Mouse (Mus musculus) cerebellum, adult 2 months (tissue): ENCODE measurements around the gene H2afy. TPM values are rescaled to one million over a fixed set of nuclear protein-coding genes. Genes with fewer than 3 reads are reported as not detected.
A peak's percentile ranks its signal among the peaks of the same experiment; 100 is the strongest.

ENCODE experiments used
- DNase-seq, 2 experiments: peaks; one replicate each; pipeline ENCODE4 v3.0.0; 2021
- H3K27ac ChIP-seq: fragments of 200-500 bp; 2 replicates; pipeline ENCODE4 v1.5.1; 2012; ENCODE audit warnings: low read length, control low read depth, inconsistent platforms; ENCODE audit not compliant: insufficient read depth
- H3K27me3 ChIP-seq: fragments of 200-500 bp; 2 replicates; pipeline ENCODE4 v1.6.1; 2012; ENCODE audit warnings: inconsistent platforms, mild to moderate bottlenecking, low read length, moderate library complexity; ENCODE audit not compliant: control insufficient read depth, insufficient read depth
- H3K4me1 ChIP-seq: fragments of 200-500 bp; 2 replicates; pipeline ENCODE4 v1.6.1; 2011; ENCODE audit warnings: low read length; ENCODE audit not compliant: control insufficient read depth, insufficient read depth
- H3K4me3 ChIP-seq: fragments of 200-500 bp; replicated peaks from 2 replicates; pipeline ENCODE3; 2011; ENCODE audit warnings: mild to moderate bottlenecking, low read depth, low read length, control low read depth; ENCODE audit not compliant: insufficient read depth
- CTCF ChIP-seq: fragments of 200-500 bp; IDR thresholded peaks from 2 replicates; pipeline ENCODE4 v1.5.1; 2011; ENCODE audit warnings: low read depth, mild to moderate bottlenecking, control low read depth, low read length, moderate library complexity, borderline replicate concordance; ENCODE audit not compliant: insufficient read depth
- POLR2A ChIP-seq: fragments of 200-500 bp; IDR thresholded peaks from 2 replicates; pipeline ENCODE4 v1.6.1; 2011; ENCODE audit warnings: low read length, control low read depth, borderline replicate concordance; ENCODE audit not compliant: insufficient read depth
- WGBS: fragments of 180-500 bp; shearing (Covaris S2); methylation state at CpG from one replicate; pipeline ENCODE4 v1.1.7; 2018; 5-methylcytosine and 5-hydroxymethylcytosine counted together
- polyA plus RNA-seq: library from polyadenylated mRNA; depleted of rRNA; stranded (reverse); fragments of >200 nt; gene quantifications from 2 replicates; pipeline ENCODE4 v1.2.3, GENCODE M21; 2012

H2afy gene
- polyA plus RNA-seq, 1 experiment, result 152 TPM

DNA sequence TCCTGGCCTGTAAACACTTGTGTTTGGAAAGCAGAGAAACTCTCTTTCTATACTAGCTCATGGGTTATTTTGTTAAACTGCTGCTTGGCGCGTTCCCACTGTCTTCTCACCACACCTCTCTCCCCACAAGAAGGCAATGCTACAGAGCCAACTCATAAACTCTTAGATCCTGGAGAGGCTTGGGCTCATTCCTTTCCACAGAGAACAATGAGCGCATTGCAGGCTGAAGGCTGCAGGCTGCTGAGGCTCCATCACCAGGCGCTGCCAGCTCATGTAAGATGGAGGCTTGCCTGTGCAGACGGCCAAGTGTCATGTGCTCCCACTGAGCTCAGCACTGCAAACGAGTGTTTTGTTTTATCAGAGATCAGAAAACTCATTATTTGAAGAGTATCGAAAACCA is 19.5 kb upstream of the H2afy start:
- 70% methylated on average over 7 of the region's 7 CpGs for WGBS
- H3K27me3 ChIP-seq, result no peaks in the 10 kb centered on the region
- no peak overlapping the region for H3K4me3 ChIP-seq
- H3K4me1 ChIP-seq, result no peaks in the 10 kb centered on the region
- no peak for DNase-seq
- H3K27ac ChIP-seq, result no peak overlapping the region
- TF ChIP-seq POLR2A (no peak), CTCF (no peak)

DNA sequence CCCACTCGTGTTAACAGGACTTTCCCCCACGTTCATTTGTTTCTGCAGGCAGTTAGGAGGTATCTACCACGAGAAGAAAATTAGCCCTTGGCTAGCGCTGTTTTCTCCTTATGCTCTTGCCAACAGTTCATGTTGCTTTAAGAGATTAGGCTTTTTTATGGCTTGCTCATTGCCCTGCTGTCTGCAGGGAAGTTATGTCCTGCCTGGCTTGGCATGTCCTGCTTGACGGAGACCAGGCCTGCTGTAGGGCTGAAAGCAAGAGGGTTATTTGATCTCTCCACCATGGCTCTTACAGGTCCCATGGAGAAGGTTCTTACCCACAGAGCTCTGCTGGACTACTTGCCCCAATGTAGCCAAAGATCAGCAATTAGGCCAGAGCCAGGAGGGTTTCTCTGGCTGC is 18.9 kb upstream of the H2afy start:
- WGBS, result 34% methylated on average over 5 of the region's 5 CpGs
- H3K4me1 ChIP-seq, result no peaks in the 10 kb centered on the region
- DNase-seq, result no peak
- TF ChIP-seq POLR2A, result no peak
- TF ChIP-seq CTCF, result no peak
- H3K27ac ChIP-seq, result 0 out of 2 replicates have a peak overlapping the region, but pooled peaks have one; percentile 19
- H3K4me3 ChIP-seq, result no peak overlapping the region
- no peaks in the 10 kb centered on the region for H3K27me3 ChIP-seq

DNA sequence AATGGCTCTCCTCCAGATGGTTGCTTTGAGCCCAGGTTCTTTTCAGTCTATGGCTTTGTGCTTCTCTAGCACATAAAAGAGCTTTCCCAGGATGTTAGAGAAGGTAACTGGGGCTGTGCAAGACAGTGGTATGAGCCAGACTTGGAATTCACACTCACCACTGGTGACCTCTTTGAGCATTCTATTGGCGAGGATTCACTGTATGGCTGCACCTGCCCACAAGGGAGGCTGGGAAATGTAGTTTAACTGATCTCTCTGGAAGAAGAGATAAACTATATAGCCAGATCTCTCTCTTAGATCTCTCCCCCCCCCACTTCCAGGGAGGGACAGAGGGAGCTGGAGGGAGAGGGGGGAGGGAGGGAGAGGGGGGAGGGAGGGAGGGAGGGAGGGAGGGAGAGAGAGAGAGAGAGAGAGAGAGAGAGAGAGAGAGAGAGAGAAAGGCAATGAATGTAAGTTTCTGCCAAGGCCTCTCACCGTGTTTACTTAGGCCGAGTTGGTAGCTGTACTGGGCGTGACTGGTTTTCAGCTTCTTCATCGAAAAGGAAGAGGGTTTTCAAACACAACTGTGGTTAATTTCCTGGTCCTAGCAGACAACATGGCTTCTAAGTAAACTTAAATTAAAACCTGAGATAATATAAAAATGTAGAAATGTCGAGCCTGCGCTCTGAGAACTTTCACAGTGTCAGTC is 16.8 kb upstream of the H2afy start:
- DNase-seq, result no peak
- no peak for TF ChIP-seq CTCF
- no peak for TF ChIP-seq POLR2A
- no peak overlapping the region for H3K4me3 ChIP-seq
- no peaks in the 10 kb centered on the region for H3K27me3 ChIP-seq
- 83% methylated on average over 7 of the region's 7 CpGs for WGBS
- H3K27ac ChIP-seq, result no peak overlapping the region
- no peaks in the 10 kb centered on the region for H3K4me1 ChIP-seq

DNA sequence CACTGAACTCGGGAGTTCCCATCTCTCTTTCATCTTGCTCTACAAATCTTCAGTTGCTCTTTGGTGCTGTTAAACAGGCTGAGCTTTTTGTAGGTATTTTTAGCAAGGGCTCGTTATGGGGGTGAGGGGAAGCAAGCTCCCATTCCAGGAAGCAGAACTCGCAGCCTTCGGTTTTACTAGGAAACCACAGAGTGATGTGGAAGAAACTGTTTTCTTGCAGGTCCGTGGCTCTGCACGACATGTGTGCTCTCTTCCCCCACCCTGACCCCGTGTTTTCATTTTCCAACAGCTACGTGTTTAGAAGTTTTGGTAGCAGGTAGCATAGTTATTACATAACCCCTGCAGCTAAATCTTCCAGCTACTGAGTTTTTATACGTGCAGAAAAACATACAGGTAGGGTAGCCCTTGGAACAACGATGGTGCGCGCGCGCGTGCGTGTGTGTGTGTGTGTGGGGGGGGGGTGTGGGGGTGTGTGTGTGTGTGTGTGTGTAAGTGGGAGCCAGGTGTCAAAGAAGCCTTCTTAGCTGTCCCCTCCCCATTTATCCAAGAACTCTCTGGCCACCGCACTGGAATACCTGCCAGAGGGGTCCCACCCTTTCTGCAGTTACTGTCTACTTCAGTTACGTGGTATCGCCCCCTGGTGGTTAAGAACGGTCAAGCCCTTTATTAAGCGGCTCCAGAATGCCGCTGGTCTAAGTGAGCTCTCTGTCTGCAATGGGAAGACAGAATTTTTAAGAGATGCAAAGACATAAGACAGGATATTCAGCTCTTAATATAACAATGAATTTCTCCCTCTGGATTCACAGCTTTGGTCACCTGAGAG is 15.5 kb upstream of the H2afy start:
- H3K4me3 ChIP-seq, result no peak overlapping the region
- TF ChIP-seq CTCF (peak; percentile 51; the same call in 1 of the 2 replicates), POLR2A (no peak)
- WGBS, result 54% methylated on average over 22 of the region's 22 CpGs
- H3K27me3 ChIP-seq, result no peaks in the 10 kb centered on the region
- no peaks in the 10 kb centered on the region for H3K4me1 ChIP-seq
- peak; percentile 39 to 41 for DNase-seq
- H3K27ac ChIP-seq, result no peak overlapping the region

DNA sequence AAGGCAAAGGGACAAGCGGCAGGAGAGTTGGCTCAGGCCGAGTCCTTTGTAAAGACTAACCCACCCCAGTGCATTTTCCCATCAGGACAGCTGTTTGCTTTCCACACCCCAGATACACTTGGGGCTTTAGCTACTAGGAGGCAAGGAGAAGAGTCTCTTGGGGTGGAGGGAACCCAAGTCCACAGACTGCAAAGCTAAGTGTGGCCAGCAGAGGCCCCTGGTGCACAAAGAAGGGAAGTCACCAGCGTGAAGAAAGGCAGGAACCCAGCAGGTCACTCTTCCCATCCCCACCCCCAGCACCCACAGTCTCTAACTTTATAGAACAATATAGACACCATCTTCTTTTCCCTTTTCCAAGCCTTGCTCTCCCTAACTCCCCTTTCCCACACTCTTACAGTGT is 9.4 kb upstream of the H2afy start:
- H3K27ac ChIP-seq, result no peak overlapping the region
- WGBS, result 36% methylated on average over 3 of the region's 3 CpGs
- no peaks in the 10 kb centered on the region; the same call in 1 of the 2 replicates for H3K27me3 ChIP-seq
- H3K4me1 ChIP-seq, result no peaks in the 10 kb centered on the region
- TF ChIP-seq CTCF, result peak; percentile 22; the same call in 1 of the 2 replicates
- TF ChIP-seq POLR2A, result no peak
- DNase-seq, result no peak
- no peak overlapping the region for H3K4me3 ChIP-seq

DNA sequence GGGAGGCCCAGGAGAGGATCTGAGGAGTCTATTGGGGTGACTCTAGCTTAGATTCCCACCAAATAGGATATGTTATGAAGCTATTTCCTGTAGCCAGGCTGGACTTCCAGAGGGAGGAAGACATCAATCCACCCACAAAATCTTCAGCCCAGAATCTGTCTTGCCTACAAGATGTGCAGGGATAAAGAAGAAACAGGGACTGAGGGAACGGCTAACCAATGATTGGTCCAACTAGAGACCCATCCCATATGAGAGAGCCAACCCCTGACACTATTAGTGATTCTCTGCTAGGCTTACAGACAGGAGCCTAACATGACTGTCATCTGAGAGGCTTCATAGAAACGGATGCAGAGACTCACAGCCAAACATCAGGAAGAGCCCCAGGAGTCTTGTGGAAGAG is 7.9 kb upstream of the H2afy start:
- Histone ChIP-seq H3K4me3 (no peak overlapping the region), H3K27me3 (no peaks in the 10 kb centered on the region; the same call in 1 of the 2 replicates), H3K4me1 (no peaks in the 10 kb centered on the region), H3K27ac (no peak overlapping the region)
- no peak for DNase-seq
- WGBS, result 70% methylated on average over 2 of the region's 2 CpGs
- TF ChIP-seq POLR2A, result no peak
- TF ChIP-seq CTCF, result no peak

DNA sequence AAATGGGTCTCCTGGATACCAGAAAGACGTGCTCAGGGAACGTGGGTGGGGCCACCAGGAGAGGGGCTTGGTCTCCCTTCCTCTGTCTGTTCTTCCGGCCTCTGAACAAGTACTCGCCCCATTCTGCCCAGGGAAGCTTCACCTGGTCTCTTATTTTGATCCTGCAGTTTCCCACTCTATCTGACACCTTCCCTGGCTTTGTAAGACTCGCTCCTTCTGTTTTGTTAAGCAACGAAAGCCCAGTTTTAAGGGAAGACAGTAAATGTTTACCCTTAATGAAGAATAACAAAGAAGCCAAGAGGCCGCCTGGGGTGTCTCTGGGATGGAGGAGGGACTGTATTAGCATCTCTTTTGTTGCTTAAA is 7.0 kb upstream of the H2afy start:
- 30% methylated on average over 7 of the region's 7 CpGs for WGBS
- H3K4me1 ChIP-seq, result no peaks in the 10 kb centered on the region
- no peaks in the 10 kb centered on the region; the same call in 1 of the 2 replicates for H3K27me3 ChIP-seq
- DNase-seq, result no peak
- TF ChIP-seq CTCF (no peak), POLR2A (no peak)
- H3K27ac ChIP-seq, result no peak overlapping the region
- H3K4me3 ChIP-seq, result no peak overlapping the region

GRCm38 (mm10) chr13:56142382-56143150 is 6.4 kb upstream of the H2afy start:
- WGBS, result 42% methylated on average over 11 of the region's 11 CpGs
- no peak for TF ChIP-seq CTCF
- TF ChIP-seq POLR2A, result no peak

More at GRCm38 (mm10) chr13:56142382-56143150, 6.4 kb upstream of the H2afy start:
- H3K4me1 ChIP-seq, result no peaks in the 10 kb centered on the region
- no peak for DNase-seq
- H3K27me3 ChIP-seq, result no peaks in the 10 kb centered on the region; the same call in 1 of the 2 replicates
- H3K4me3 ChIP-seq, result no peak overlapping the region
- H3K27ac ChIP-seq, result no peak overlapping the region
